Mouse (Mus musculus): Measurements from ENCODE around the gene Kif16b. TPM values are rescaled to one million over a fixed set of nuclear protein-coding genes. Genes with fewer than 3 reads are reported as not detected.

The Kif16b gene
- polyA plus RNA-seq, 1 experiment from 2014 or later: 23.0 TPM

GRCm38 (mm10) chr2:142604762-142605161 lies 296.6 kb downstream of the Kif16b start:
- POLR2A ChIA-PET: no interaction called here
- CTCF ChIA-PET: interaction anchor here (1.0 to 1.4 kb wide), 2 partner anchors 9 to 12 kb away, joined by 3 to 4 read pairs; no protein-coding TSS in a partner anchor
- in situ Hi-C loops (cut with MboI; ENCODE audit: low pct_unique_long_range_greater_than_20kb): loop anchor here (5.0 to 25.0 kb wide), 3 partner anchors 167 to 483 kb away; partner anchors contain the start of gene Otor

GRCm38 (mm10) chr2:142603210-142603609 lies 298.1 kb downstream of the Kif16b start:
- ChIA-PET CTCF (interaction anchor here (1.1 kb wide), 1 partner anchor 34 kb away, joined by 3 read pairs; no protein-coding TSS in a partner anchor), POLR2A (no interaction called here)
- DNase-seq (ENCODE audit: low read depth, low spot score) (no peak), ATAC-seq (peak; percentile 70)
- TF ChIP-seq CTCF (IDR thresholded peaks at IDR 0.05): no peak
- in situ Hi-C loops (cut with MboI; ENCODE audit: low pct_unique_long_range_greater_than_20kb): loop anchor here (10.0 to 25.0 kb wide), 2 partner anchors 212 to 484 kb away; partner anchors contain the start of gene Otor
- H3K27me3 ChIP-seq: no peaks in the 10 kb centered on the region

More at GRCm38 (mm10) chr2:142604762-142605161, 296.6 kb downstream of the Kif16b start:
- DNase-seq (ENCODE audit: low read depth, low spot score) (no peak), ATAC-seq (no peak)
- H3K27me3 ChIP-seq: no peaks in the 10 kb centered on the region
- TF ChIP-seq CTCF (IDR thresholded peaks at IDR 0.05): no peak

GRCm38 (mm10) chr2:142599235-142599634 lies 302.1 kb downstream of the Kif16b start:
- CTCF ChIA-PET: interaction anchor here (0.8 to 2.2 kb wide), 2 partner anchors 8 to 39 kb away, joined by 3 to 12 read pairs; no protein-coding TSS in a partner anchor
- TF ChIP-seq CTCF (IDR thresholded peaks at IDR 0.05): no peak
- POLR2A ChIA-PET: no interaction called here
- DNase-seq (ENCODE audit: low read depth, low spot score): no peak
- in situ Hi-C loops (cut with MboI; ENCODE audit: low pct_unique_long_range_greater_than_20kb): no loop called here
- no peak for ATAC-seq
- H3K27me3 ChIP-seq: no peaks in the 10 kb centered on the region

GRCm38 (mm10) chr2:142596176-142597170 lies 304.9 kb downstream of the Kif16b start:
- TF ChIP-seq CTCF (IDR thresholded peaks at IDR 0.05): no peak
- H3K27me3 ChIP-seq: no peaks in the 10 kb centered on the region
- DNase-seq (ENCODE audit: low read depth, low spot score): no peak
- POLR2A ChIA-PET: no interaction called here
- in situ Hi-C loops (cut with MboI; ENCODE audit: low pct_unique_long_range_greater_than_20kb): no loop called here
- no peak for ATAC-seq
- CTCF ChIA-PET: interaction anchor here (1.0 kb wide), 1 partner anchor 9 kb away, joined by 4 read pairs; no protein-coding TSS in a partner anchor

GRCm38 (mm10) chr2:142590938-142591337 lies 310.4 kb downstream of the Kif16b start:
- in situ Hi-C loops (cut with MboI; ENCODE audit: low pct_unique_long_range_greater_than_20kb): no loop called here
- no peak for DNase-seq (ENCODE audit: low read depth, low spot score)
- no peak for ATAC-seq
- POLR2A ChIA-PET: interaction anchor here (1.0 kb wide), 1 partner anchor 17 kb away, joined by 3 read pairs; no protein-coding TSS in a partner anchor
- TF ChIP-seq CTCF (IDR thresholded peaks at IDR 0.05): no peak
- H3K27me3 ChIP-seq: no peaks in the 10 kb centered on the region
- CTCF ChIA-PET: interaction anchor here (0.9 to 3.2 kb wide), 3 partner anchors 9 to 322 kb away, joined by 3 to 12 read pairs (median 3); no protein-coding TSS in a partner anchor

- ChIA-PET POLR2A (interaction anchor here (1.0 kb wide), 1 partner anchor 17 kb away, joined by 3 read pairs; no protein-coding TSS in a partner anchor), CTCF (interaction anchor here (1.0 to 3.2 kb wide), 2 partner anchors 10 to 321 kb away, joined by 3 to 12 read pairs; no protein-coding TSS in a partner anchor)
- TF ChIP-seq CTCF (IDR thresholded peaks at IDR 0.05): no peak
- no peaks in the 10 kb centered on the region for H3K27me3 ChIP-seq
- ATAC-seq (no peak), DNase-seq (ENCODE audit: low read depth, low spot score) (no peak)
- in situ Hi-C loops (cut with MboI; ENCODE audit: low pct_unique_long_range_greater_than_20kb): no loop called here
Observed at GRCm38 (mm10) chr2:142590284-142590724, 311.0 kb downstream of the Kif16b start.

- no peak for DNase-seq (ENCODE audit: low read depth, low spot score)
- no peaks in the 10 kb centered on the region for H3K27me3 ChIP-seq
- in situ Hi-C loops (cut with MboI; ENCODE audit: low pct_unique_long_range_greater_than_20kb): no loop called here
- TF ChIP-seq CTCF (IDR thresholded peaks at IDR 0.05): no peak
- POLR2A ChIA-PET: no interaction called here
- CTCF ChIA-PET: interaction anchor here (3.2 kb wide), 1 partner anchor 11 kb away, joined by 12 read pairs; no protein-coding TSS in a partner anchor
- no peak for ATAC-seq
Observed at GRCm38 (mm10) chr2:142589403-142590283, 311.7 kb downstream of the Kif16b start.

- no peak for TF ChIP-seq CTCF (IDR thresholded peaks at IDR 0.05)
- H3K27me3 ChIP-seq: no peaks in the 10 kb centered on the region
- DNase-seq (ENCODE audit: low read depth, low spot score): no peak
- in situ Hi-C loops (cut with MboI; ENCODE audit: low pct_unique_long_range_greater_than_20kb): no loop called here
- POLR2A ChIA-PET: no interaction called here
- ATAC-seq: no peak
- CTCF ChIA-PET: no interaction called here
Observed at GRCm38 (mm10) chr2:142585845-142586244, 315.5 kb downstream of the Kif16b start.

GRCm38 (mm10) chr2:142584851-142585737 lies 316.2 kb downstream of the Kif16b start:
- ChIA-PET CTCF (interaction anchor here (0.9 kb wide), 1 partner anchor 28 kb away, joined by 3 read pairs; no protein-coding TSS in a partner anchor), POLR2A (no interaction called here)
- TF ChIP-seq CTCF (IDR thresholded peaks at IDR 0.05): no peak
- in situ Hi-C loops (cut with MboI; ENCODE audit: low pct_unique_long_range_greater_than_20kb): no loop called here
- no peaks in the 10 kb centered on the region for H3K27me3 ChIP-seq
- DNase-seq (ENCODE audit: low read depth, low spot score) (no peak), ATAC-seq (peak; percentile 44)
